Mouse (Mus musculus) telencephalon, adult 2 months (tissue): ENCODE results near the gene Dis3l.
A peak's percentile ranks its signal among the peaks of the same experiment; 100 is the strongest.

ENCODE experiments used
- DNase-seq: peaks from one replicate; pipeline ENCODE4 v3.0.0-alpha.2; 2011; ENCODE audit warnings: low read depth, low spot score

Dis3l gene

DNA sequence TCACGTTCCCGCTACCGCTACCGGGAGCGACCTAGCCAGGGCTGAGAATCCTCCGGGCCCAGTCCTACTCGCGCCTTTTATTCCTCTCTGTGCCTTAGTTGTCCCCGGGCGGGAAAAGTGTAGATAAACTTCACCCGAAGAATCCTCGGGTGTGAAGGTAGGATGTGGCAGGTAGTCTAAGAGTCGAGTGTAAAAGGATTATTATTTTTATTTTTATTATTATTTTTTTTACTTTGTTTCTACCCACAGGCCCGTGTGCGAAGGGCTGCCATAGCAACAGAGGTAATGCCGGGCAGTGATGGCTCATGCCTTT is at the start of gene Dis3l:
Gene Dis3l, minus strand, starts transcription at position 35 of the 313 bp plus-strand sequence.
- DNase-seq = no peak

DNA sequence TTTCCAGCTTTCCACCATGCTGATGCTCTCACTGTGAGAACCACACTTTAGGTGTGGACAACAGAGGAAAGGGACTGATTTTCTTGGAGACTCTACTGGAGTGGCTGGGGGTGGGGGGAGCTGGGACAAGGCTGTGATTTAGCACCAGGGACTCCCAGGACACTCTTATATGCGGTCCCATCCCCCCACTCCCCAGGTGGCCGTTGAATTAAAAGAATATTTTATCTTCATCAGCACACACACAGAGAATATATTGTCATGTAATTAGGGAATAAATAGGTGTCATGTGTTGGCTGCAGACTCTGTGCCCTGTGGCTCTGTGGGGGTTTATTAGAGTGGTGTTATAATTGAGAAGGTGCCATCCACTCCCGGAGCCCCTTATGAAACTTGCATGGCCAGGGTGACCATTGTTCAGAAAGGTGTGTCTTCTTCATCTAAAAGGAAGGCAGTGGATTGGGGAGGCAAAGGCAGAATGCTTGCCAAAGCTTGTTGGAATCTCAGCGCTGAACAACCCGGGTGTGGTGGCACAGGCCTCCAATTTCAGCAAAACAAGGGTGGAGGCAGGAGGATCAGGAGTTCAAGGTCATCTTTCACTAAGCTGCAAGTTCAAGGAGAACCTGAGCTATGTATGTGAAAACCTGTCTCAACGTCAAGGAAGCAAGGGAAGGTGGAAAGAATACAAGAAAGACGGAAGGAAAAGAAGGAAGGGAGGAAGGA is 48.6 kb upstream of the Dis3l start:
- no peak for DNase-seq

DNA sequence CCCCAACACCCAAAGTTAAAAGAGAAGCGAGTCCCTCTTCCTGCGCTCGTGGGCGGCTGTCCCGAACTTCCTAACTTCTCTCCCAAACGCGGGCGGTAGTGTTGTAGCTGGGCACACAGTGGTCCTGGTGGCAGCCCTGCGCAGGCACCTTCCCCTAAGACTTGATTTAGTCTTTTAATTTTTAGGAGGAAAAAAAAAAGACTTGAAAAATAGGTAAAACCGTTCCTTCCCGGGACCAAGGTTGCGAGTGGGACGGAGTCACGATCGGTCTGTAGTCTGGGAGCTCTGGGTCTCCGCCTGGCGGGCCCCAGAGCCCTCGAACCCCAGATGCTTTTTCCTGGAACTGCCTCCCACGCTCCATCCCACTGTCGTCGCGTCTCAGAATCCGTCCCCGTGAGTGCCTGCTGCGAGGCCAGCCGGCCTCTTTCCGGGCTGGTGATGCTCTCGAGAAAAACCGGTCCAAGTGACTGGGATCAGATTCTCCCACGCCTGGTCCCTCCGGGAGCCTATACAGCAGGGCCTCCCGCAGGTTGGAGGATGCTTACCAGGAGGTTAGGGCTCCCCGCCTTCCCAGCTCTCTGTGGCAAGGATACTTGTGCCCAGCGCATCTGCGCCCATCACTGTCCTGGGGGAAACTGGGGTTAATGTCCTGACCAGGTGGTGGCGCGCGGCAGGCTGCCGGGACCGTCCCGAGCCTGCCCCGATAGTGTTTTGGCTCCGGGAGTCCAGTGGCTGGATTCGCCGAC is 45.6 kb upstream of the Dis3l start:
- no peak for DNase-seq

DNA sequence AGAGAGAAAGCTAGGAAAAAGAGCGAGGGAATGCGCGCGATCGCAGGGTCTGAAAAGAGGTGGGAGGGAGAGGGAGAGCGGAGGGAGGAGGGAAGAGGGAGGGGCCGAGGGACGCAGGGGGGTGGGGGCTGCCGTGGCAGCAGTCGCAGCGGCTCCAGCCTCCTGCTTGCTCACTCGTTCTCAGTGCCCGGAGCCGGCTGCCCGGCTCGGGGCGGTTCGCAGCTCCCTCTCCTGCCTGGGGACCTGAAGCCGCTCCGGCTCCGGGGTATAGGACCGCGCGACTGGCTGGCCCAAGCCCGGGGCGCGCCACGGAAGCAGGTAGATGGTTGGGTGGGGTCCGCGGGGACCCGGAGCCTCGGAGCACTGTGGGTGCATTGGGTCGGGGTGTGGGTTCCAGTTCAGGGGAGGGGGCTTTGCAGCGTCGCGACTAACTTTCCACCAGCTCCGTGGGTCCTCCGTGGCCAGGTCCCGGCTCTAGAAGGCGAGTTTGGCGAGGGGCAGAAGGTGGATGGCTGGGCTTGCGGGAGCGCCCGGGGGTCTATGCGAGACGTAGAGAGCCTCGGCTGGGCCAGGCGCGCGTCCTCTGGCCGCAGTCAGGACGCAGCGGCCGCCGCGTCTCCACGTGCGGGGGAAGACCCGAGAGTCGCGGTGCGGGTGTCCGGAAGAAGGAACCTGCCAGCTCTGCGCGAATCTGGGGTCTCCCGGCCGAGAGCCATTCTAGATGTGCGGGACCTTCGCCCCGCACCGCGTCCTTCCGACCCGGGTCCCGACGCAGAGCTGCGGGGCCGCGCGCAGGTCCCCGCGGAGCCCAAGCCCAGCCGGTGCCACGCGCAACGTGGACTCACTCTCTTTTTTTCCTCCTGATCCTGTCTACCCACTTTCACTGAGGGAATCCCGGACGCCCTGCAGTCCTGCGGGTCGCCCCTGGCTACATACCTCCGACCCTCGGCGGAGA is 44.7 kb upstream of the Dis3l start, which contains the start of gene Megf11:
Gene Megf11, plus strand, starts transcription at position 116 of the 955 bp plus-strand sequence.
- no peak for DNase-seq

DNA sequence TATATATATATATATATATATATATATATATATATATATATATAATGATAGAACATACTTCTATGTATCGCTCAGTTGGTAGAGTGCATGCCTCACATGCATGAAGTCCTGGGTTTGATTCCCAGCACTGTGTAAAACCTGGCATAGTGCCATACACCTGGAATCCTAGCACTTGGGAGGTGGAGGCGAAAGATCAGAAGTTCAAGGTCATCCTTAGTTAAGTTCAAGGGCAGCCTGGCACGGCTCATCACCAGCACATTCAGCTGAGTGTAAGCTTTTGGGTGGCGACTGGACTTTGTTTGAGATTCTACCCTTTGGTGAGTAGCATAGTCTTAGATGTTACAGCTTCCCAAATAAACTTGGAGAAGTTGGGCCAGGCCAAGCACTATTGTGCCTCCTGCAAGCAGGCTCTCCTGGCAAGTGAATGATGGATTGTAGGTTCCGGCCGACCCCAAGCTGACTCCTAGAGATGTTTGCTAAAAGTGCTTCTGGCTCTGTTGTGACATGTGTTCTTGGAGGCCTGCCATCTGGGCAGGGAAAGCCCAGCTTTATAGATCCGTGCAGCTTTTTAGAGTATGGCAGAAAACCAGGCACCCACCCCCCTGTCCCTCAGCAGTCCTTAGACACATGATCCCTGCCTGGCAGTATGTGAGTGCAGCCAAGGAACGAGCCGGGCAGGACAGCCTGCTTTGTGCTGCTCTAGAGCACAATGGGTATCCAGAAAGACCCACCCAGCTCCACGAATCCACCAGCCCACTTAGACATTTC is 42.1 kb upstream of the Dis3l start:
- no peak for DNase-seq

DNA sequence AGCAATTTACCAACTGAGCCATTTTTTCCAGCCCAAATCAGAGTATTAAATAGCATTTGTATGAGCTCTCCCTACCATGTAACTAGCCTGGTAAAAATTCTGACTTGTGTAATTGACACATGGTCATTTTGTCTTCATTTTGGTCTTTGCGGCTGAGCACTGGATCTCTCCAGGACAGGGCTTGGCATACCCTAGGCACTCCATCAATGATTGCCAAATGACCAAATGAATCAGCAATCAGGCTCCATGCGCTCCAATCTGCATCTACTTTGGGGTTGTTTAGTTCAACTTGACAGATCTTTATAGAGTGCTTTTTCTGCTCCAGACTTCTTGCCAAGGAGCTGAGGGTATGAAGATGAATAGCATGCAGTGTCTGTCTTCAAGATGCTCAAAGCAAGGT is 35.3 kb upstream of the Dis3l start:
- DNase-seq = no peak

DNA sequence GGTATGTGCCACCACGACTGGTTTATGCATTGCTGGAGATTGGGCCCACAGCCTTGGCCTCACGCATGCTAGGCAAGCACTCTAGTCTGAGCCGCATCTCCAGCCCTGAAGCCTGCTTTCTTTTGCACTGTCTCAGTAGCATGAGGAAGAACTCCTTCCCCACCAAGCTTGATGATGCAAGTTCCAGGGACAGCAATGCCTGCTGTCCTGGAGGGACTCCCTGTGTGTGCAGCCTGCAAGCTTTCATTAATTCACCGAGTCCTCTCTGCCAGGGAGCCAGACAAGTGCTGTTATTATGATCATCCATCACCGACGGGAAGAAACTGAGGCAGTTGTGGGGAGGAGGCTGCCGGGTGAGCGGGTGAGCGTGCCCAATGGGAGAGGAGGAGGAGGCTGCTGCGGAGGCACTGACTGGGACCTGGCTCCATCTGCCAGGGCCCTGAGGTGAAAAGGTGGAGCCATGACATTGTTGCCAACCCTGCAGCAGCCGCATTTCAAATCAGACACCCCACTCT is 30.3 kb upstream of the Dis3l start:
- no peak for DNase-seq

DNA sequence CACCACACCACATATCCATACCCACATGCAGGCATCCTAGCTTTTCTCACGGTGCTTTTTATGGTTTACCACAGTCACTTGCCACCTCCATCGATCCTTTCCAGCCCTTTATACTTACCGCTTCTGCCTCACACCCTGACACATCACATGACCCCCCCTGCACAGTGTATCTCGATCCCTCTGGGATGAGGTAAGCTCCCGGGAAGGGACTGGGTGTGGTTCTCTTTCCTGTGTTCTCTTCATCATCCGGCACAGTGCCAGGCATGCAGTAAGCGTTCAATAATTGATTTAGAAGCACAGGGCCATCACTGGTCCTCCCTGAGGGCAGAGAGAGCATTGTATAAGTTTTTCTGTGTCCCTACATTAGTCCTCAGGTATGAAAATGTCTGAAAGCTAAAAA is 28.8 kb upstream of the Dis3l start:
- DNase-seq = no peak

DNA sequence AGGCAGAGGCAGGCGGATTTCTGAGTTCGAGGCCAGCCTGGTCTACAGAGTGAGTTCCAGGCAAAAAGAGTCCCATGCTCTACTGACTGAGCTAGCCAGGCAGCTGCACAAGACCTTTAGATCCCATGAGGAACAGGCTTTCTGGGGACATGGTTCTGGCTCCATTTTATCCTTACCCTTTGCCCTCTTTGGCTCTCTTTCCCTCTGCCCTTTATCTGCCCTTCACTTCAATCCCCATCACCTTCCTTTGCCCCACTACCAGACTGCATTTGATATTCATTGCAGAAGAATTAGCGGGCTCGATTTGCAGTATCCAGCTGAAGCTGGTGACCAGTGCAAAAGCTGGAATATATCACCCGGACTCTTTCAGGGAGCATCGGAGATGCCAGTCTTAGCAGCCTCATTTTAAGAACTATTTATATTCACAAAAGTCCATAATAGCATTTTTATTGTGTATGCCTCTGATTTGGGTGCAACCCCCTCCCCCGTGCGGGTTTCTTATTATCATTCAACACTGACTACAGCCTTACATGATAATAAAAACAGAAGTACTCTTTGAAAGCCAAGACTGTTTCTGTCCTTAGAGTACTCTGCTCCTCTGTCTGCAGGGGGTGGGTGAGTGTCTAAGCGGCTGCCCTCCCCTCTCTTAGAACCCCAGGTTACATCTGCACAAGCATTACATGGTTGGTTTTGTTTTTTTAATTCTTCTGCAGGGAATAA is 20.3 kb upstream of the Dis3l start:
- DNase-seq = no peak

DNA sequence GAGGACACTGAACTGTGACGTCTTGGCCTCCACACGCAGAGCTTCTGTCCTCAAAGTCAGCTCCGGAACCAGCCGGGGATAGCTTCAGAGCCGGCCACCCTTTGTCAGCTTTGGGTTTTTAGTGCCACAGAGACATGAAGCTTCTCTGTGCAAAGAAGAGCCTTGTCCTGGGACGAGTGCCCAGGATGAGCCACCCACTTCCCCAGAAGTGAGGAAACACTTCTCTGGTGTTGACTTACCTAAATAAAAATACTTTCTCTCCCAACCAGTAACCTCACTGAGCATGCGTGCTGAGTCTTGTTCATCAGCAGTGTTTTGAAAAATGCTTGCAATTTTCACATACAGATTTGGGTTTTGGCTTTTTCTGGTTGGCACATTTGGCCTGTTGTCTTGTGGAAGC is 14.5 kb upstream of the Dis3l start:
- DNase-seq = peak; percentile 67

DNA sequence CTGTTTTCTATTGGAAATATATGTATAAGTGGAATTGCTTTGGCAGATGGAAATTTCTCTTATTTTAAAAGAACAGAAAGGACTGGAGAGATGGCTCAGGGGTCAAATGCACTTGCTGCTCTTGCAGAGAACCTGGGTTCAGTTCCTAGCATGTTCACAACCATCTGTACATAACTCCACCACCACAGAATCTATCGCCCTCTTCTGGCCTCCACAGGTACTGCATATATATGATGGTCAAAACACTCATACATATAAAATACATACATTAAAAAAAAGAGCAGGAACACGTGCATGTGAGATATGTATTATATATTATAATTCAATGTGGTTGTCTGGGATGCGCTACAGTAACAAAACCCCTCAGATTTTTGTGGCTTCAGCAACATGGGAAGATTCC is 10.1 kb upstream of the Dis3l start:
- DNase-seq = no peak

DNA sequence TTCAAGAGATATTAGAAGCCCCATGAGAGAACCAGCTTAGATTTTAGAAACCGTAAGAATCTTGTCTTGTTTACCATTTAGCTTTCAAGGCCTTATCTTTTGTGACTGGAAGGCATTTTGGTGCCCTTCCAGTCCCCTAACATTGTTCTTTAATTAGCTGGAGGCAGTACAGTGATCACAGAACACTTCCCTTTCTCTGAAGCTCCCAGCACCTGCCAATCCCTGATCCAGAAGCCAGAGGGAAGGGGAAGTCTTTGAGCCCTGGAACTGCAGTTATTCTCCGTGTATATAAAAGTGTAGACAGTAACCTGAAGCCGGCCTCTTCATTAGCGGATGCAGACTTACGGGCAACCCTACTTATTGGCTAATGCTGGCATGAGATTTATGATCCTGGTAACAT is 8.4 kb upstream of the Dis3l start:
- DNase-seq = no peak

DNA sequence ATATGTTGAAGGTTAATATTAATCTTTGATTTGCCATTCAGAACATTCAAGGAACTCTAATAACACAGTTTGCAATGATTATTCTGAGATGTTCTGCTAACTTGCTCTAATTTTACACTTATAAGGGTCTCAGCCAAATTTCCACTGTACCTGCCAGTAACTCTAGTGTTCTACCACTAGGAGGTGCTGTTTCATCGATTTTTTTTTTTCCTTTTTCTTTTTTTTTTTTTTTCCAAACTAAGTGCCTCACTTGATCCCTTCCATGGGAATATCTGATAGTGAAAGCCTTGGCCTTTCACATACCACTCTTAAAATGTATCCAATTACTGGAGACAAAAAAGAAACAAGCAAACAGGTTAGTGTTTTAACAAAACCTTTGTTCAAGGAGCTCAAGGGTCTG is 6.3 kb upstream of the Dis3l start:
- DNase-seq = no peak

DNA sequence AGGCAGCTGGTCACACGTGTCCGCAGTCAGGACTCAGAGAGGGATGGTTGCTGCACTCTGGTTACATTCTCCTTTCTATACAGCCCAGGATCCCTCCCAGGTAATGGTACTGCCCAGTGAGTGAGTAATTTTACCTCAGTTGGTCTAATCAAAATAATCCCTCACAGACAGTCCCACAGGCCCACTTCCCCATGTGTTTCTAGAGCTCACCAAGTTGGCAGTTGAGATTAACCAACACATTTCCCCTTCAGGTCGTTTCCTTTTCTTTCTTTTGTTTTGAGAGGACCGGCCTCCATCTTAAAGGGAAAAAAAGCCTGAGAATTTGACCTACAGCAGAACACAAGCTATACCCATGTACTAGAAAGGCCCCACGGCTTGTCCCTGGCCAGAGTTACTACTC is 4.8 kb upstream of the Dis3l start:
- DNase-seq = no peak

DNA sequence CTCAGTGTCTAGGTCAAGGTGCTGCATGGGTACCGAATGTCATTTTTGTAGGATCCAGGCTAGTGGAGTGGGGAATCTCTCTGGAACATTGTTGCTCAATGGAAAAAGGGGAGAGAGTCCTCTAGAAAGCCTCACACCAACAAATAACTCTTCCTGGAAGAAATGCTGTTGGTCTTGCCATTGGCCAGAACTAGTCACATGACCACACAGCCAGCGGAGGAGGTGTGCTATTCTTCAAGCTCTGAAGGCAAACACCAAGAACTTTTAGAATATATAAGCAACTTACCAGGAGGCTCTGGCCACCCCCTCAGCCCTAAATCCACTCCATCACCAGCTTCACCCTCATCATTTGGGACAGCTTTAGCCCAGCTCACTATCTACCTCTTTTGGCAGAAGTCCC is 2.6 kb upstream of the Dis3l start:
- DNase-seq = no peak

DNA sequence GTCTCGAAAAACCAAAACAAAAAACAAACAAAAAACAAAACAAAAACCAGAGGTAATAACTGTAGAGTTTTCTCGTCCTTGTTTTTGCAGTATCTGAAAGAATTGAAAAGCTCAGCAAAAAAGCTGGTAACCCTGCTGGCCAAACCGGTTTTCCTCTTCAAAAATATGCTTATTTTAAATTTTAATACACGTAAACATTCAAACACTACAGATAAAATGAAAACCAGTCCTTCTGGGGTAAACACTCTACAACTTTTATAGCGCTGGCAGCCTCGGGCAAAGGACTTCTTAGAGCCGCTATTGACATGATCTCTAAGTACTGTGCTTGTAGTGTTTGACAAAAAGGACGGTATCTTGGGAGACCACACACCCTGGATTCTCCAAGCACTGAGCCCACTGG is 583 bp upstream of the Dis3l start:
- no peak for DNase-seq

DNA sequence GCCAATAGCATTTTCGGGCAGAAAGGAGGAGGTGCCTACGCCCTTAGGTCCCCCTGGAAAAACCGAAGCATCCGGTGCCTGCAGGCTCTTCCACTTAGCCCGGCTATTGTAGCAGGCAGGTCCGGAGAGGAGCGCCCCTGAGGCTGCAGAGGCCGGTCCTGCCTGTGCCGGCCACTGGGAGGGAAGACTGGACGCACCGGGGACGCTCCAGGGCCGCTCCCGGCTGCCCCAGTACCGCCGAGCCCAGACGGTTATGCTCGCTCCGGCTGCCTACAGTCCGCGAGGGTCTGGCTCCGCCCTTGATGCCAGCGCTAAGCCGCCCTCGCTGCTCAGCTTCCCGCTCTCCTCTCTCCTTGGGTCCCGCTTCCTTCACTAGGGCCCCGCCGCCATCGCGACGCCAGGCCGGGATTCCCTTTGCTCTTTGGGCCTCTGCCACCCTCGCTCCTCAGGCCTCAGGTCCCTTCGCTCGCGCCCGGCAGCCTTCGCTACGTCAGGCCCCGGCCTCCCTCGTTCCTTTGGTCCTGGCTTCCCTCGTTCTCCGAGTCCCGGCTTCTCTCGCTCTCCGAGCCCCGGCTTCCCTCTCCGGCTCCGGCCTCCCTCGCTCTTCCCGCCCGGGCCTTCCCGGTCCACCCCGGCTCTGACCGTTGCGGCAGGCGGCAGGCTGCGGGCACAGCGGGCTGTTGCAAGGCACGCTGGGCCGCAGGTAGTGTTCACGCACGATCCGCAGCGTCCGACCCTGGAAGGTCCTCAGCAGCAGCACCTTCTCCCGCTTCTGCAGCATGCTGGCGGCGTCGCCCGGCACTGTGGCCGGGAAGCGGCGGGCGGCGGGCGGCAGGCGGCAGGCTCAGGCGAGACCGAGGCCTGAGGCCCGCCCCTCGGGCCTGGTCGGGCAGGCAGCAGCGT is 486 bp downstream of the Dis3l start:
- peak; percentile 57 for DNase-seq

DNA sequence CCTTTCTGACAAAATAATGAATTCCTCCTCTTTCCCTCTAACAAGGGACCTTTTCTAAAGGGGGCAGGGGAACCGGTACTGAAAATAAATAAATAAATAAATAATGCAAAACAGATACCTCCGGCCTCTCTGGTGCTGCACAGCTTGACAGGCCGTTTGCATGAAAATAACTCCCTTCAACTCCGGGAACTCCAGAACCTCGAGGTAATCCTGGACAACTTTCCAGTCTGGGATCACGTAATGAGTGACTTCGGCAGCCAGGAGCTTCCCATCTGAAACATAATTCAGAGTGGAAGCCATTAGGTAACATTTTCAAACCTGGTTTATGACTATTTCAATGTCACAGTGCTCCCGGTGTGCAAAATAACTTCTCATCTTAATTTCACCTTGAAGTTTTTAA is 1.7 kb downstream of the Dis3l start:
- no peak for DNase-seq

DNA sequence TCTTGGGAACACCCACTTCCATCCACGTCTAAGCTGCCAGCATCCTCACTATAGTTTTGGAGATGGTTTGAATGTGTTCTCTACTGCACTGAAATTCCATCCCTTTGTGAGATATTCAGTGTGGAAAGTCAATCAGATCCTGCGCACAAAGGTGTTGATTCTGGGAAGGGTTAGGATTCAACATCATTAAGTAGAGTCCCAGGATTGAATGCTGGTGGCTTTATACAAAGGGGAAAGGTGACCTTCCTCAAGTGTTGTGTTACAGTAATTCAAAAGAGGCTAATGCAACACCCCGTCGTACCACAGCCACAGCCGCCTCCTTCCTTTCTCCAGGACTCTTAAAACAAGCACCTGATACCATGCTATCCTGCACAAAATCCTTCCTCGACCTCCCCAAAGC is 5.3 kb downstream of the Dis3l start:
- DNase-seq = no peak

DNA sequence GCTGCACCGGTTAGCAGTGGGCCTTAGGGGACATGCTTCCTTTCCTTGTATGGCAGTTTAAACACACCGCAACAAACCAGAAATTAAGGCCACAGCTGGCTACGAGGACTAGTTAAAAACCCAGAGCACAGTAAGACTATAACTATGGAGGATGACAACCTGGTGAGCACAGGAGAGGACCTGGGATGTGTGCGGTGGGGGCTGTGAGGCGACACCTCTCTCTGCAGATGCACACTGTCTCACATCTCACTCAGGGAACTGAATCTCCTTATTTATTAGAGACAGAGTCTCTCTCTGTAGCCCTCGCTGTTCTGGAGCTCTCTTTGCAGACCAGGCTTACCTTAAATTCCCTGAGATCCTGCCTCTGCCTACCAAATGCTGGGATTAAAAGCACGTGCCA is 17.1 kb downstream of the Dis3l start:
- no peak for DNase-seq
